Mouse (Mus musculus): ENCODE measurements around the gene Abcg1. TPM values are rescaled to one million over a fixed set of nuclear protein-coding genes. Genes with fewer than 3 reads are reported as not detected.

The Abcg1 gene
- 16.8 and 24.2 TPM in 2 replicates for total RNA-seq (2014; rRNA removed)
- polyA plus RNA-seq (2015; fragmentation: Nextera tagmentation; extraction: Ambion mirVana), result 11.1 and 16.1 TPM in 2 replicates

- TF ChIP-seq CTCF (IDR thresholded peaks at IDR 0.05; ENCODE audit: low read depth), result peak; percentile 70
- H3K9ac ChIP-seq, result peak within 1 kb of the TSS; percentile 92
- no peaks in the 10 kb centered on the region for H3K36me3 ChIP-seq (ENCODE audit: insufficient read depth)
- no peaks in the 10 kb centered on the region for H3K4me1 ChIP-seq (ENCODE audit: insufficient read depth)
- 2% methylated on average over 48 of the region's 49 CpGs for WGBS
- H3K4me2 ChIP-seq (ENCODE audit: low read depth), result peak within 1 kb of the TSS; percentile 93
- ATAC-seq, result peak; percentile 84
- peak within 1 kb of the TSS; percentile 93 for H3K27ac ChIP-seq (ENCODE audit: low read depth, low read length)
- H3K4me3 ChIP-seq (ENCODE audit: low read depth, low read length), result peak within 1 kb of the TSS; percentile 83
- DNase-seq, result peak; percentile 89
- H3K27me3 ChIP-seq (ENCODE audit: insufficient read depth, low read length), result no peaks in the 10 kb centered on the region
- H3K9me3 ChIP-seq (ENCODE audit: low read length), result peaks cover 5% of the 10 kb centered on the region; the same call in 1 of the 2 replicates
These were observed at the start of gene Abcg1 for GRCm38 (mm10) chr17:31057151-31057890. Gene Abcg1, plus strand, starts transcription at chr17:31057675.

GRCm38 (mm10) chr17:31008416-31008815 lies 49.1 kb upstream of the Abcg1 start:
- Histone ChIP-seq H3K27ac (ENCODE audit: low read depth, low read length) (no peak overlapping the region), H3K36me3 (ENCODE audit: insufficient read depth) (no peaks in the 10 kb centered on the region), H3K9ac (no peak overlapping the region), H3K4me1 (ENCODE audit: insufficient read depth) (no peaks in the 10 kb centered on the region), H3K9me3 (ENCODE audit: low read length) (no peaks in the 10 kb centered on the region), H3K4me3 (ENCODE audit: low read depth, low read length) (no peak overlapping the region), H3K27me3 (ENCODE audit: insufficient read depth, low read length) (no peaks in the 10 kb centered on the region), H3K4me2 (ENCODE audit: low read depth) (no peak overlapping the region)
- TF ChIP-seq CTCF (IDR thresholded peaks at IDR 0.05; ENCODE audit: low read depth), result no peak
- DNase-seq (no peak), ATAC-seq (no peak)
- WGBS, result 87% methylated on average over 8 of the region's 8 CpGs

- TF ChIP-seq CTCF (IDR thresholded peaks at IDR 0.05; ENCODE audit: low read depth), result peak; percentile 99
- H3K27me3 ChIP-seq (ENCODE audit: insufficient read depth, low read length), result no peaks in the 10 kb centered on the region
- no peak overlapping the region for H3K4me2 ChIP-seq (ENCODE audit: low read depth)
- no peak overlapping the region for H3K4me3 ChIP-seq (ENCODE audit: low read depth, low read length)
- DNase-seq (peak; percentile 86), ATAC-seq (peak; percentile 64)
- H3K9ac ChIP-seq, result no peak overlapping the region
- H3K27ac ChIP-seq (ENCODE audit: low read depth, low read length), result no peak overlapping the region
- H3K9me3 ChIP-seq (ENCODE audit: low read length), result no peaks in the 10 kb centered on the region
- no peaks in the 10 kb centered on the region for H3K4me1 ChIP-seq (ENCODE audit: insufficient read depth)
- WGBS, result 36% methylated on average over 9 of the region's 9 CpGs
- H3K36me3 ChIP-seq (ENCODE audit: insufficient read depth), result no peaks in the 10 kb centered on the region
These were observed 45.7 kb upstream of the Abcg1 start for GRCm38 (mm10) chr17:31011551-31012394.

GRCm38 (mm10) chr17:31018267-31018666 lies 39.2 kb upstream of the Abcg1 start:
- Histone ChIP-seq H3K27me3 (ENCODE audit: insufficient read depth, low read length) (no peaks in the 10 kb centered on the region), H3K27ac (ENCODE audit: low read depth, low read length) (no peak overlapping the region), H3K36me3 (ENCODE audit: insufficient read depth) (no peaks in the 10 kb centered on the region), H3K4me2 (ENCODE audit: low read depth) (no peak overlapping the region), H3K4me3 (ENCODE audit: low read depth, low read length) (no peak overlapping the region), H3K4me1 (ENCODE audit: insufficient read depth) (no peaks in the 10 kb centered on the region), H3K9me3 (ENCODE audit: low read length) (no peaks in the 10 kb centered on the region), H3K9ac (no peak overlapping the region)
- DNase-seq (peak; percentile 79), ATAC-seq (0 out of 2 replicates have a peak, but pooled peaks have one; percentile 16)
- WGBS, result 70% methylated on average over 4 of the region's 4 CpGs
- peak; percentile 69 for TF ChIP-seq CTCF (IDR thresholded peaks at IDR 0.05; ENCODE audit: low read depth)

- no peak overlapping the region for H3K27ac ChIP-seq (ENCODE audit: low read depth, low read length)
- no peak for ATAC-seq
- H3K9ac ChIP-seq, result no peak overlapping the region
- 9% methylated on average over 2 of the region's 2 CpGs for WGBS
- no peaks in the 10 kb centered on the region for H3K36me3 ChIP-seq (ENCODE audit: insufficient read depth)
- no peak overlapping the region for H3K4me3 ChIP-seq (ENCODE audit: low read depth, low read length)
- no peak overlapping the region for H3K4me2 ChIP-seq (ENCODE audit: low read depth)
- H3K9me3 ChIP-seq (ENCODE audit: low read length), result no peaks in the 10 kb centered on the region
- TF ChIP-seq CTCF (IDR thresholded peaks at IDR 0.05; ENCODE audit: low read depth), result peak; percentile 81
- no peaks in the 10 kb centered on the region for H3K4me1 ChIP-seq (ENCODE audit: insufficient read depth)
- H3K27me3 ChIP-seq (ENCODE audit: insufficient read depth, low read length), result no peaks in the 10 kb centered on the region
- peak; percentile 66 for DNase-seq
These were observed 38.0 kb upstream of the Abcg1 start for GRCm38 (mm10) chr17:31019505-31019904.

- no peaks in the 10 kb centered on the region for H3K27me3 ChIP-seq (ENCODE audit: insufficient read depth, low read length)
- no peaks in the 10 kb centered on the region for H3K36me3 ChIP-seq (ENCODE audit: insufficient read depth)
- no peaks in the 10 kb centered on the region for H3K4me1 ChIP-seq (ENCODE audit: insufficient read depth)
- no peaks in the 10 kb centered on the region for H3K9me3 ChIP-seq (ENCODE audit: low read length)
- no peak for TF ChIP-seq CTCF (IDR thresholded peaks at IDR 0.05; ENCODE audit: low read depth)
- no peak overlapping the region for H3K4me3 ChIP-seq (ENCODE audit: low read depth, low read length)
- DNase-seq, result no peak
- H3K4me2 ChIP-seq (ENCODE audit: low read depth), result no peak overlapping the region
- WGBS, result 81% methylated on average over 2 of the region's 2 CpGs
- H3K9ac ChIP-seq, result no peak overlapping the region
- ATAC-seq, result no peak
- H3K27ac ChIP-seq (ENCODE audit: low read depth, low read length), result no peak overlapping the region
These were observed 37.4 kb upstream of the Abcg1 start for GRCm38 (mm10) chr17:31020078-31020477.

GRCm38 (mm10) chr17:31021276-31021675 lies 36.2 kb upstream of the Abcg1 start:
- Histone ChIP-seq H3K9ac (no peak overlapping the region), H3K36me3 (ENCODE audit: insufficient read depth) (no peaks in the 10 kb centered on the region), H3K4me1 (ENCODE audit: insufficient read depth) (no peaks in the 10 kb centered on the region), H3K4me2 (ENCODE audit: low read depth) (no peak overlapping the region), H3K27ac (ENCODE audit: low read depth, low read length) (no peak overlapping the region), H3K4me3 (ENCODE audit: low read depth, low read length) (no peak overlapping the region), H3K9me3 (ENCODE audit: low read length) (no peaks in the 10 kb centered on the region), H3K27me3 (ENCODE audit: insufficient read depth, low read length) (no peaks in the 10 kb centered on the region)
- ATAC-seq (no peak), DNase-seq (no peak)
- 86% methylated on average over 8 of the region's 8 CpGs for WGBS
- no peak for TF ChIP-seq CTCF (IDR thresholded peaks at IDR 0.05; ENCODE audit: low read depth)
